Comparison of ENCODE assay signal across 18 mouse cellular contexts in genomic region chr16:36890559-36890958, GRCm38 (mm10). TPM values are rescaled to one million over a fixed set of nuclear protein-coding genes. Genes with fewer than 3 reads are reported as not detected.
DNase-seq lines count a peak whose midpoint lies in the region; ATAC-seq lines count a peak whose summit lies in the region.
"Had no signal": no experiment of that assay in that cellular context is flagged by ENCODE, and none has a peak within 500 bp of the region (broad histone marks: within the 10 kb centered on the region; RNA-seq: fewer than 3 reads in every experiment).

No protein-coding gene starts in this region.

- WGBS in liver, embryonic 13.5 days (ENCODE audit: insufficient replicate concordance): 18% methylated on average over 3 of the region's 3 CpGs
- 81% methylated on average over 3 of the region's 3 CpGs for WGBS in stomach, embryonic 15.5 days
- WGBS in hindbrain, embryonic 11.5 days: 97% methylated on average over 3 of the region's 3 CpGs

- no peaks in the 10 kb centered on the region for H3K27me3 ChIP-seq in liver, embryonic 13.5 days
- no peaks in the 10 kb centered on the region for H3K27me3 ChIP-seq in stomach, embryonic 15.5 days (replicated peaks)
- H3K27me3 ChIP-seq in hindbrain, embryonic 11.5 days (ENCODE audit: control insufficient read depth, insufficient read depth, low read length): no peaks in the 10 kb centered on the region
- H3K27me3 ChIP-seq: embryonic facial prominence, embryonic 13.5 days; forebrain, embryonic 13.5 days had no signal

- peak overlapping the region; percentile 93 for H3K27ac ChIP-seq in liver, embryonic 13.5 days
- H3K27ac ChIP-seq in stomach, embryonic 15.5 days: no peak overlapping the region
- H3K27ac ChIP-seq in hindbrain, embryonic 11.5 days (ENCODE audit: low read depth, low read length): no peak overlapping the region
- H3K27ac ChIP-seq: embryonic facial prominence, embryonic 13.5 days; forebrain, embryonic 13.5 days; left cerebral cortex, adult 2 months had no signal

- peaks cover 66% of the 10 kb centered on the region for H3K4me1 ChIP-seq in liver, embryonic 13.5 days (replicated peaks)
- H3K4me1 ChIP-seq in stomach, embryonic 15.5 days: no peaks in the 10 kb centered on the region
- no peaks in the 10 kb centered on the region for H3K4me1 ChIP-seq in hindbrain, embryonic 11.5 days (replicated peaks; ENCODE audit: control insufficient read depth, insufficient read depth, low read length)
- H3K4me1 ChIP-seq: embryonic facial prominence, embryonic 13.5 days; forebrain, embryonic 13.5 days had no signal

- H3K9ac ChIP-seq in liver, embryonic 13.5 days: peak overlapping the region; percentile 68
- no peak overlapping the region for H3K9ac ChIP-seq in stomach, embryonic 15.5 days
- no peak overlapping the region for H3K9ac ChIP-seq in hindbrain, embryonic 11.5 days (ENCODE audit: low read depth, low read length)
- H3K9ac ChIP-seq: embryonic facial prominence, embryonic 13.5 days; forebrain, embryonic 13.5 days had no signal

- peak overlapping the region; percentile 6; the same call in 1 of the 2 replicates for H3K4me3 ChIP-seq in liver, embryonic 13.5 days (replicated peaks)
- H3K4me3 ChIP-seq in stomach, embryonic 15.5 days (replicated peaks): no peak overlapping the region
- H3K4me3 ChIP-seq in hindbrain, embryonic 11.5 days (ENCODE audit: low read depth, low read length): no peak overlapping the region
- H3K4me3 ChIP-seq: embryonic facial prominence, embryonic 13.5 days; forebrain, embryonic 13.5 days; left cerebral cortex, adult 2 months had no signal

- peak; percentile 37 to 65 for DNase-seq in spleen, postnatal 10 days (ENCODE audit: low spot score in 2 of 2)
- DNase-seq in spleen, postnatal 14 days (ENCODE audit: low spot score in 2 of 2): no peak
- DNase-seq in c-Kit-positive CD71-positive TER-119-positive erythroid progenitor cells, embryonic 14.5 days (ENCODE audit: low spot score): peak; percentile 89
- DNase-seq in liver, embryonic 13.5 days: peak; percentile 79
- DNase-seq in adrenal gland, postnatal 25 days: no peak
- DNase-seq in hindbrain, embryonic 11.5 days (ENCODE audit: low spot score): no peak
- DNase-seq in layer of hippocampus, postnatal 25 days (ENCODE audit: extremely low spot score in 1 of 2, low spot score in 1 of 2): no peak
- DNase-seq: cerebellum, adult 2 months; heart, postnatal 10 days; kidney, adult 9 months; lung, postnatal 10 days; retina, postnatal 1 day had no signal

- H3K4me2 ChIP-seq in liver, embryonic 13.5 days: peak overlapping the region; percentile 61
- no peak overlapping the region for H3K4me2 ChIP-seq in stomach, embryonic 15.5 days
- H3K4me2 ChIP-seq in hindbrain, embryonic 11.5 days (replicated peaks; ENCODE audit: low read depth, low read length): no peak overlapping the region
- H3K4me2 ChIP-seq: embryonic facial prominence, embryonic 13.5 days; forebrain, embryonic 13.5 days; midbrain, embryonic 11.5 days had no signal

- ATAC-seq in liver, embryonic 13.5 days (ENCODE audit: low read depth): peak; percentile 94
- peak; percentile 93 for ATAC-seq in stomach, embryonic 15.5 days (ENCODE audit: insufficient read depth, low FRiP score, low read depth)
- no peak for ATAC-seq in hindbrain, embryonic 11.5 days (ENCODE audit: low FRiP score)
- ATAC-seq: forebrain, embryonic 13.5 days; hindbrain, embryonic 16.5 days had no signal

- no peaks in the 10 kb centered on the region for H3K9me3 ChIP-seq in liver, embryonic 13.5 days (replicated peaks)
- no peaks in the 10 kb centered on the region for H3K9me3 ChIP-seq in stomach, embryonic 15.5 days
- no peaks in the 10 kb centered on the region for H3K9me3 ChIP-seq in hindbrain, embryonic 11.5 days (ENCODE audit: control insufficient read depth, low read length)
- H3K9me3 ChIP-seq: embryonic facial prominence, embryonic 13.5 days; forebrain, embryonic 13.5 days had no signal

- H3K36me3 ChIP-seq in liver, embryonic 13.5 days: peaks cover 51% of the 10 kb centered on the region
- peaks cover 20% of the 10 kb centered on the region; the same call in 1 of the 2 replicates for H3K36me3 ChIP-seq in stomach, embryonic 15.5 days
- peaks cover 3% of the 10 kb centered on the region; the same call in 1 of the 2 replicates for H3K36me3 ChIP-seq in hindbrain, embryonic 11.5 days (ENCODE audit: control insufficient read depth, insufficient read depth, low read length)

RNA-seq across cellular contexts. Expression of gene Golgb1, which starts 15.6 kb away (rescaled TPM):
- 30.7 and 31.0 TPM in 2 replicates for polyA plus RNA-seq in liver, embryonic 13.5 days (2015; fragmentation: Nextera tagmentation; extraction: Ambion mirVana)
- polyA plus RNA-seq in stomach, embryonic 15.5 days (2015; fragmentation: Nextera tagmentation; extraction: Ambion mirVana): 97.3 and 103 TPM in 2 replicates
- 60.8 and 97.3 TPM in 2 replicates for total RNA-seq in adrenal gland, postnatal 25 days (2021)
- polyA plus RNA-seq in hindbrain, embryonic 11.5 days (2014; fragmentation: Nextera tagmentation; extraction: Ambion mirVana): 81.0 and 91.0 TPM in 2 replicates
- total RNA-seq in layer of hippocampus, postnatal 25 days (2021): 10 to 100 TPM; 64.7 to 65.0 TPM

RNA-seq across cellular contexts. Expression of gene Eaf2, which starts 15.8 kb away (rescaled TPM):
- polyA plus RNA-seq in liver, embryonic 13.5 days (2015; fragmentation: Nextera tagmentation; extraction: Ambion mirVana): 0.41 and 0.59 TPM in 2 replicates
- 2.7 and 3.7 TPM in 2 replicates for polyA plus RNA-seq in stomach, embryonic 15.5 days (2015; fragmentation: Nextera tagmentation; extraction: Ambion mirVana)
- total RNA-seq in adrenal gland, postnatal 25 days (2021): 1.4 and 1.6 TPM in 2 replicates
- polyA plus RNA-seq in hindbrain, embryonic 11.5 days (2014; fragmentation: Nextera tagmentation; extraction: Ambion mirVana): 1.3 and 1.5 TPM in 2 replicates
- total RNA-seq in layer of hippocampus, postnatal 25 days (2021): 1 to 10 TPM; 1.0 to 1.2 TPM

RNA-seq across cellular contexts. Expression of gene Hcls1, which starts 44.2 kb away (rescaled TPM):
- polyA plus RNA-seq in liver, embryonic 13.5 days (2015; fragmentation: Nextera tagmentation; extraction: Ambion mirVana): 12.3 and 12.6 TPM in 2 replicates
- polyA plus RNA-seq in stomach, embryonic 15.5 days (2015; fragmentation: Nextera tagmentation; extraction: Ambion mirVana): 8.9 and 9.0 TPM in 2 replicates
- 6.5 and 10.5 TPM in 2 replicates for total RNA-seq in adrenal gland, postnatal 25 days (2021)
- polyA plus RNA-seq in hindbrain, embryonic 11.5 days (2014; fragmentation: Nextera tagmentation; extraction: Ambion mirVana): 0.79 and 1.3 TPM in 2 replicates
- 1 to 10 TPM; 4.0 to 4.4 TPM for total RNA-seq in layer of hippocampus, postnatal 25 days (2021)

Comparison
In these comparisons a context has a peak if more than half of its experiments do, and no peak if none do; other contexts are left out.
1. DNase-seq: peak in spleen, postnatal 10 days (2 of 2), c-Kit-positive CD71-positive TER-119-positive erythroid progenitor cells, embryonic 14.5 days (single experiment) and liver, embryonic 13.5 days (single experiment); none in spleen, postnatal 14 days (0 of 2), adrenal gland, postnatal 25 days (single experiment), hindbrain, embryonic 11.5 days (single experiment) and layer of hippocampus, postnatal 25 days (0 of 2).